Mouse (Mus musculus) megakaryocyte, embryonic 14.5 days (primary cell): ENCODE results near the gene Foxp4. TPM values are rescaled to one million over a fixed set of nuclear protein-coding genes. Genes with fewer than 3 reads are reported as not detected.

ENCODE experiments used
- H3K27me3 ChIP-seq: replicated peaks from 2 replicates; pipeline ENCODE3; 2012; ENCODE audit warnings: inconsistent platforms
- H3K36me3 ChIP-seq: replicated peaks from 2 replicates; pipeline ENCODE3; 2012; ENCODE audit warnings: low read length, inconsistent platforms, mixed read lengths
- H3K4me1 ChIP-seq: 2 replicates; pipeline ENCODE4 v1.6.1; 2012; ENCODE audit warnings: inconsistent platforms
- H3K4me3 ChIP-seq: replicated peaks from 2 replicates; pipeline ENCODE3; 2012; ENCODE audit warnings: moderate library complexity, mild to moderate bottlenecking, inconsistent platforms
- H3K9me3 ChIP-seq: 2 replicates; pipeline ENCODE4 v1.6.1; 2012; ENCODE audit warnings: inconsistent platforms
- FLI1 ChIP-seq: IDR thresholded peaks from 2 replicates; pipeline ENCODE4 v1.6.1; 2012; ENCODE audit warnings: low read length, inconsistent platforms, mixed read lengths
- GATA1 ChIP-seq: IDR thresholded peaks from 3 replicates; pipeline ENCODE4 v1.6.1; 2012; ENCODE audit warnings: mixed read lengths, low read length, inconsistent platforms, borderline replicate concordance
- polyA plus RNA-seq: library from polyadenylated mRNA; stranded (reverse); fragments of >175 nt; gene quantifications from 2 replicates; pipeline ENCODE4 v1.2.3, GENCODE M21; 2012; ENCODE audit warnings: low replicate concordance; ENCODE audit not compliant: insufficient read depth

Gene Foxp4
- polyA plus RNA-seq, 1 experiment, result 47.0 TPM

GRCm38 (mm10) chr17:47878378-47879089, 45.9 kb downstream of the Foxp4 start:
- H3K4me1 ChIP-seq, result peaks cover 27% of the 10 kb centered on the region
- H3K4me3 ChIP-seq, result no peak overlapping the region

GRCm38 (mm10) chr17:47877715-47878377, 46.6 kb downstream of the Foxp4 start:
- peaks cover 29% of the 10 kb centered on the region for H3K4me1 ChIP-seq
- H3K27me3 ChIP-seq, result peaks cover 4% of the 10 kb centered on the region
- peaks cover 35% of the 10 kb centered on the region for H3K36me3 ChIP-seq
- no peak overlapping the region for H3K4me3 ChIP-seq
- no peak for TF ChIP-seq FLI1
- no peak for TF ChIP-seq GATA1
- H3K9me3 ChIP-seq, result no peaks in the 10 kb centered on the region

More at GRCm38 (mm10) chr17:47878378-47879089, 45.9 kb downstream of the Foxp4 start:
- H3K9me3 ChIP-seq, result no peaks in the 10 kb centered on the region
- peaks cover 35% of the 10 kb centered on the region for H3K36me3 ChIP-seq
- TF ChIP-seq GATA1 (no peak), FLI1 (no peak)
- peaks cover 4% of the 10 kb centered on the region for H3K27me3 ChIP-seq

GRCm38 (mm10) chr17:47876776-47877714, 47.4 kb downstream of the Foxp4 start:
- H3K27me3 ChIP-seq, result peaks cover 4% of the 10 kb centered on the region
- TF ChIP-seq GATA1, result no peak
- TF ChIP-seq FLI1, result no peak
- no peaks in the 10 kb centered on the region for H3K9me3 ChIP-seq
- H3K36me3 ChIP-seq, result peaks cover 35% of the 10 kb centered on the region
- H3K4me3 ChIP-seq, result no peak overlapping the region
- H3K4me1 ChIP-seq, result peaks cover 28% of the 10 kb centered on the region

- Histone ChIP-seq H3K4me1 (peaks cover 25% of the 10 kb centered on the region), H3K27me3 (no peaks in the 10 kb centered on the region), H3K9me3 (no peaks in the 10 kb centered on the region), H3K36me3 (peaks cover 35% of the 10 kb centered on the region), H3K4me3 (peak overlapping the region; percentile 84)
- TF ChIP-seq FLI1 (no peak), GATA1 (no peak)
These were observed 51.1 kb downstream of the Foxp4 start for GRCm38 (mm10) chr17:47873341-47873791.

GRCm38 (mm10) chr17:47872311-47873011, 52.0 kb downstream of the Foxp4 start:
- Histone ChIP-seq H3K4me3 (no peak overlapping the region), H3K27me3 (no peaks in the 10 kb centered on the region), H3K4me1 (peaks cover 19% of the 10 kb centered on the region), H3K36me3 (peaks cover 34% of the 10 kb centered on the region), H3K9me3 (no peaks in the 10 kb centered on the region)
- TF ChIP-seq GATA1 (no peak), FLI1 (no peak)

GRCm38 (mm10) chr17:47869874-47870273, 54.6 kb downstream of the Foxp4 start:
- Histone ChIP-seq H3K9me3 (no peaks in the 10 kb centered on the region), H3K36me3 (peaks cover 23% of the 10 kb centered on the region), H3K27me3 (peaks cover 12% of the 10 kb centered on the region), H3K4me3 (no peak overlapping the region), H3K4me1 (peaks cover 27% of the 10 kb centered on the region)
- no peak for TF ChIP-seq GATA1
- TF ChIP-seq FLI1, result no peak

GRCm38 (mm10) chr17:47866037-47866436, 58.4 kb downstream of the Foxp4 start:
- peak overlapping the region; percentile 44 for H3K4me3 ChIP-seq
- H3K9me3 ChIP-seq, result no peaks in the 10 kb centered on the region
- peaks cover 16% of the 10 kb centered on the region for H3K4me1 ChIP-seq
- H3K27me3 ChIP-seq, result peaks cover 39% of the 10 kb centered on the region
- TF ChIP-seq GATA1, result no peak
- TF ChIP-seq FLI1, result no peak
- peaks cover 10% of the 10 kb centered on the region for H3K36me3 ChIP-seq

- Histone ChIP-seq H3K9me3 (no peaks in the 10 kb centered on the region), H3K36me3 (peaks cover 4% of the 10 kb centered on the region), H3K27me3 (peaks cover 43% of the 10 kb centered on the region), H3K4me1 (peaks cover 16% of the 10 kb centered on the region), H3K4me3 (peak overlapping the region; percentile 71)
- TF ChIP-seq GATA1 (no peak), FLI1 (no peak)
These were observed 59.9 kb downstream of the Foxp4 start for GRCm38 (mm10) chr17:47864496-47864895.

GRCm38 (mm10) chr17:47863437-47863836, 61.0 kb downstream of the Foxp4 start:
- TF ChIP-seq FLI1 (no peak), GATA1 (no peak)
- Histone ChIP-seq H3K4me3 (no peak overlapping the region), H3K9me3 (no peaks in the 10 kb centered on the region), H3K4me1 (peaks cover 16% of the 10 kb centered on the region), H3K36me3 (peaks cover 4% of the 10 kb centered on the region), H3K27me3 (peaks cover 47% of the 10 kb centered on the region)
